Mouse (Mus musculus): Measurements from ENCODE around the gene Ap5z1. TPM values are rescaled to one million over a fixed set of nuclear protein-coding genes. Genes with fewer than 3 reads are reported as not detected.

Ap5z1 gene
- polyA plus RNA-seq, 1 experiment from 2014 or later, result 17.3 TPM

- Histone ChIP-seq H3K4me2 (ENCODE audit: low read depth, low read length) (no peak overlapping the region), H3K4me1 (ENCODE audit: control insufficient read depth, insufficient read depth, low read length) (peaks cover 3% of the 10 kb centered on the region; the same call in 1 of the 2 replicates), H3K9me3 (ENCODE audit: control insufficient read depth, low read length) (no peaks in the 10 kb centered on the region), H3K27me3 (replicated peaks; ENCODE audit: control insufficient read depth, insufficient read depth, low read length) (no peaks in the 10 kb centered on the region), H3K27ac (ENCODE audit: low read length) (no peak overlapping the region), H3K9ac (ENCODE audit: low read depth, low read length) (no peak overlapping the region), H3K36me3 (ENCODE audit: control insufficient read depth, insufficient read depth, low read length) (no peaks in the 10 kb centered on the region), H3K4me3 (ENCODE audit: low read length) (no peak overlapping the region)
- ATAC-seq, result no peak
- WGBS, result 60% methylated on average over 14 of the region's 14 CpGs
Measured at GRCm38 (mm10) chr5:142495321-142496096, 31.8 kb downstream of the Ap5z1 start.

- H3K36me3 ChIP-seq (ENCODE audit: control insufficient read depth, insufficient read depth, low read length), result no peaks in the 10 kb centered on the region
- H3K27ac ChIP-seq (ENCODE audit: low read length), result no peak overlapping the region
- 60% methylated on average over 3 of the region's 3 CpGs for WGBS
Measured at GRCm38 (mm10) chr5:142498964-142499363, 35.2 kb downstream of the Ap5z1 start.

GRCm38 (mm10) chr5:142500918-142501317 lies 37.2 kb downstream of the Ap5z1 start:
- H3K9ac ChIP-seq (ENCODE audit: low read depth, low read length), result no peak overlapping the region
- no peaks in the 10 kb centered on the region for H3K9me3 ChIP-seq (ENCODE audit: control insufficient read depth, low read length)
- H3K36me3 ChIP-seq (ENCODE audit: control insufficient read depth, insufficient read depth, low read length), result no peaks in the 10 kb centered on the region
- ATAC-seq, result peak; percentile 62
- H3K4me1 ChIP-seq (ENCODE audit: control insufficient read depth, insufficient read depth, low read length), result peaks cover 6% of the 10 kb centered on the region; the same call in 1 of the 2 replicates
- 64% methylated on average over 10 of the region's 10 CpGs for WGBS
- H3K27me3 ChIP-seq (replicated peaks; ENCODE audit: control insufficient read depth, insufficient read depth, low read length), result no peaks in the 10 kb centered on the region
- H3K27ac ChIP-seq (ENCODE audit: low read length), result no peak overlapping the region
- no peak overlapping the region for H3K4me3 ChIP-seq (ENCODE audit: low read length)
- no peak overlapping the region for H3K4me2 ChIP-seq (ENCODE audit: low read depth, low read length)

More at GRCm38 (mm10) chr5:142498964-142499363, 35.2 kb downstream of the Ap5z1 start:
- no peaks in the 10 kb centered on the region for H3K9me3 ChIP-seq (ENCODE audit: control insufficient read depth, low read length)
- no peaks in the 10 kb centered on the region for H3K27me3 ChIP-seq (replicated peaks; ENCODE audit: control insufficient read depth, insufficient read depth, low read length)
- no peak for ATAC-seq
- H3K4me3 ChIP-seq (ENCODE audit: low read length), result no peak overlapping the region
- peaks cover 6% of the 10 kb centered on the region; the same call in 1 of the 2 replicates for H3K4me1 ChIP-seq (ENCODE audit: control insufficient read depth, insufficient read depth, low read length)
- no peak overlapping the region for H3K9ac ChIP-seq (ENCODE audit: low read depth, low read length)
- no peak overlapping the region for H3K4me2 ChIP-seq (ENCODE audit: low read depth, low read length)

GRCm38 (mm10) chr5:142502414-142502813 lies 38.7 kb downstream of the Ap5z1 start:
- 3% methylated on average over 3 of the region's 3 CpGs for WGBS
- H3K4me2 ChIP-seq (ENCODE audit: low read depth, low read length), result no peak overlapping the region
- H3K27me3 ChIP-seq (replicated peaks; ENCODE audit: control insufficient read depth, insufficient read depth, low read length), result no peaks in the 10 kb centered on the region
- H3K4me1 ChIP-seq (ENCODE audit: control insufficient read depth, insufficient read depth, low read length), result peaks cover 6% of the 10 kb centered on the region; the same call in 1 of the 2 replicates
- H3K9ac ChIP-seq (ENCODE audit: low read depth, low read length), result no peak overlapping the region
- peak; percentile 88 for ATAC-seq
- H3K9me3 ChIP-seq (ENCODE audit: control insufficient read depth, low read length), result no peaks in the 10 kb centered on the region
- no peak overlapping the region for H3K27ac ChIP-seq (ENCODE audit: low read length)
- H3K4me3 ChIP-seq (ENCODE audit: low read length), result no peak overlapping the region
- no peaks in the 10 kb centered on the region for H3K36me3 ChIP-seq (ENCODE audit: control insufficient read depth, insufficient read depth, low read length)

GRCm38 (mm10) chr5:142504175-142504574 lies 40.4 kb downstream of the Ap5z1 start:
- Histone ChIP-seq H3K27ac (ENCODE audit: low read length) (no peak overlapping the region), H3K4me2 (ENCODE audit: low read depth, low read length) (no peak overlapping the region), H3K27me3 (replicated peaks; ENCODE audit: control insufficient read depth, insufficient read depth, low read length) (no peaks in the 10 kb centered on the region), H3K9me3 (ENCODE audit: control insufficient read depth, low read length) (no peaks in the 10 kb centered on the region), H3K36me3 (ENCODE audit: control insufficient read depth, insufficient read depth, low read length) (no peaks in the 10 kb centered on the region), H3K4me3 (ENCODE audit: low read length) (no peak overlapping the region), H3K9ac (ENCODE audit: low read depth, low read length) (no peak overlapping the region), H3K4me1 (ENCODE audit: control insufficient read depth, insufficient read depth, low read length) (peaks cover 9% of the 10 kb centered on the region)
- no peak for ATAC-seq
- WGBS, result 78% methylated on average over 3 of the region's 3 CpGs

- WGBS, result 72% methylated on average over 3 of the region's 3 CpGs
- Histone ChIP-seq H3K27me3 (replicated peaks; ENCODE audit: control insufficient read depth, insufficient read depth, low read length) (no peaks in the 10 kb centered on the region), H3K9ac (ENCODE audit: low read depth, low read length) (no peak overlapping the region), H3K4me3 (ENCODE audit: low read length) (no peak overlapping the region), H3K4me2 (ENCODE audit: low read depth, low read length) (no peak overlapping the region), H3K4me1 (ENCODE audit: control insufficient read depth, insufficient read depth, low read length) (peaks cover 10% of the 10 kb centered on the region), H3K9me3 (ENCODE audit: control insufficient read depth, low read length) (no peaks in the 10 kb centered on the region), H3K36me3 (ENCODE audit: control insufficient read depth, insufficient read depth, low read length) (no peaks in the 10 kb centered on the region), H3K27ac (ENCODE audit: low read length) (no peak overlapping the region)
- no peak for ATAC-seq
Measured at GRCm38 (mm10) chr5:142505695-142506423, 42.1 kb downstream of the Ap5z1 start.

GRCm38 (mm10) chr5:142509141-142510060 lies 45.7 kb downstream of the Ap5z1 start:
- Histone ChIP-seq H3K9ac (ENCODE audit: low read depth, low read length) (peak overlapping the region; percentile 46; the same call in 1 of the 2 replicates), H3K9me3 (ENCODE audit: control insufficient read depth, low read length) (no peaks in the 10 kb centered on the region), H3K4me2 (ENCODE audit: low read depth, low read length) (no peak overlapping the region), H3K36me3 (ENCODE audit: control insufficient read depth, insufficient read depth, low read length) (no peaks in the 10 kb centered on the region), H3K4me3 (ENCODE audit: low read length) (no peak overlapping the region), H3K27me3 (replicated peaks; ENCODE audit: control insufficient read depth, insufficient read depth, low read length) (no peaks in the 10 kb centered on the region), H3K4me1 (ENCODE audit: control insufficient read depth, insufficient read depth, low read length) (peaks cover 10% of the 10 kb centered on the region), H3K27ac (ENCODE audit: low read length) (0 out of 2 replicates have a peak overlapping the region, but pooled peaks have one; percentile 25)
- WGBS, result 30% methylated on average over 15 of the region's 15 CpGs
- peak; percentile 38 for ATAC-seq

- H3K4me3 ChIP-seq (ENCODE audit: low read length), result no peak overlapping the region
- H3K27ac ChIP-seq (ENCODE audit: low read length), result no peak overlapping the region
- H3K4me2 ChIP-seq (ENCODE audit: low read depth, low read length), result no peak overlapping the region
- H3K27me3 ChIP-seq (replicated peaks; ENCODE audit: control insufficient read depth, insufficient read depth, low read length), result no peaks in the 10 kb centered on the region
- no peak for ATAC-seq
- H3K9me3 ChIP-seq (ENCODE audit: control insufficient read depth, low read length), result no peaks in the 10 kb centered on the region
- 70% methylated on average over 7 of the region's 7 CpGs for WGBS
- H3K9ac ChIP-seq (ENCODE audit: low read depth, low read length), result no peak overlapping the region
- H3K36me3 ChIP-seq (ENCODE audit: control insufficient read depth, insufficient read depth, low read length), result no peaks in the 10 kb centered on the region
- peaks cover 10% of the 10 kb centered on the region for H3K4me1 ChIP-seq (ENCODE audit: control insufficient read depth, insufficient read depth, low read length)
Measured at GRCm38 (mm10) chr5:142510061-142510414, 46.3 kb downstream of the Ap5z1 start.

GRCm38 (mm10) chr5:142512112-142512511 lies 48.4 kb downstream of the Ap5z1 start:
- H3K9ac ChIP-seq (ENCODE audit: low read depth, low read length), result no peak overlapping the region
- 74% methylated on average over 4 of the region's 4 CpGs for WGBS
- no peak overlapping the region for H3K27ac ChIP-seq (ENCODE audit: low read length)
- no peak overlapping the region for H3K4me2 ChIP-seq (ENCODE audit: low read depth, low read length)
- H3K27me3 ChIP-seq (replicated peaks; ENCODE audit: control insufficient read depth, insufficient read depth, low read length), result no peaks in the 10 kb centered on the region
- no peak for ATAC-seq
- peaks cover 10% of the 10 kb centered on the region for H3K4me1 ChIP-seq (ENCODE audit: control insufficient read depth, insufficient read depth, low read length)
- H3K36me3 ChIP-seq (ENCODE audit: control insufficient read depth, insufficient read depth, low read length), result no peaks in the 10 kb centered on the region
- no peaks in the 10 kb centered on the region for H3K9me3 ChIP-seq (ENCODE audit: control insufficient read depth, low read length)
- no peak overlapping the region for H3K4me3 ChIP-seq (ENCODE audit: low read length)
